Mouse (Mus musculus) cerebellum, adult 2 months (tissue): ENCODE data around the gene Kat8. TPM values are rescaled to one million over a fixed set of nuclear protein-coding genes. Genes with fewer than 3 reads are reported as not detected.
"Not testable (repeated sequence)": the region's sequence is repeated elsewhere in the genome, so short reads cannot be mapped to it uniquely, and the experiment has no call there.

ENCODE experiments used
- DNase-seq, 2 experiments: peaks; one replicate each; pipeline ENCODE4 v3.0.0; 2021
- H3K27ac ChIP-seq: fragments of 200-500 bp; 2 replicates; pipeline ENCODE4 v1.5.1; 2012; ENCODE audit warnings: low read length, control low read depth, inconsistent platforms; ENCODE audit not compliant: insufficient read depth
- H3K27me3 ChIP-seq: fragments of 200-500 bp; 2 replicates; pipeline ENCODE4 v1.6.1; 2012; ENCODE audit warnings: inconsistent platforms, mild to moderate bottlenecking, low read length, moderate library complexity; ENCODE audit not compliant: control insufficient read depth, insufficient read depth
- H3K4me1 ChIP-seq: fragments of 200-500 bp; 2 replicates; pipeline ENCODE4 v1.6.1; 2011; ENCODE audit warnings: low read length; ENCODE audit not compliant: control insufficient read depth, insufficient read depth
- H3K4me3 ChIP-seq: fragments of 200-500 bp; replicated peaks from 2 replicates; pipeline ENCODE3; 2011; ENCODE audit warnings: mild to moderate bottlenecking, low read depth, low read length, control low read depth; ENCODE audit not compliant: insufficient read depth
- CTCF ChIP-seq: fragments of 200-500 bp; IDR thresholded peaks from 2 replicates; pipeline ENCODE4 v1.5.1; 2011; ENCODE audit warnings: low read depth, mild to moderate bottlenecking, control low read depth, low read length, moderate library complexity, borderline replicate concordance; ENCODE audit not compliant: insufficient read depth
- POLR2A ChIP-seq: fragments of 200-500 bp; IDR thresholded peaks from 2 replicates; pipeline ENCODE4 v1.6.1; 2011; ENCODE audit warnings: low read length, control low read depth, borderline replicate concordance; ENCODE audit not compliant: insufficient read depth
- WGBS: fragments of 180-500 bp; shearing (Covaris S2); methylation state at CpG from one replicate; pipeline ENCODE4 v1.1.7; 2018; 5-methylcytosine and 5-hydroxymethylcytosine counted together
- polyA plus RNA-seq: library from polyadenylated mRNA; depleted of rRNA; stranded (reverse); fragments of >200 nt; gene quantifications from 2 replicates; pipeline ENCODE4 v1.2.3, GENCODE M21; 2012

Gene Kat8
- polyA plus RNA-seq, 1 experiment: 49.1 TPM

GRCm38 (mm10) chr7:127936216-127936884 lies 24.0 kb downstream of the Kat8 start:
- peak overlapping the region; percentile 74 for H3K27ac ChIP-seq
- no peak for TF ChIP-seq POLR2A
- TF ChIP-seq CTCF: no peak
- H3K4me1 ChIP-seq: no peaks in the 10 kb centered on the region
- H3K27me3 ChIP-seq: no peaks in the 10 kb centered on the region
- peak overlapping the region; percentile 68 for H3K4me3 ChIP-seq
- 43% methylated on average over 18 of the region's 18 CpGs for WGBS
- peak; percentile 39 to 45 for DNase-seq

- not testable (repeated sequence) for H3K27me3 ChIP-seq, H3K4me3 ChIP-seq, DNase-seq, H3K4me1 ChIP-seq, H3K27ac ChIP-seq
- 53% methylated on average over 2 of the region's 2 CpGs for WGBS
These were observed 29.8 kb downstream of the Kat8 start for GRCm38 (mm10) chr7:127942097-127942496.

- Histone ChIP-seq H3K4me3 (no peak overlapping the region), H3K27ac (no peak overlapping the region), H3K27me3 (peaks cover 2% of the 10 kb centered on the region; the same call in 1 of the 2 replicates), H3K4me1 (no peaks in the 10 kb centered on the region)
- 5% methylated on average over 23 of the region's 23 CpGs for WGBS
- DNase-seq: no peak
- TF ChIP-seq CTCF: no peak
- no peak for TF ChIP-seq POLR2A
These were observed 32.3 kb downstream of the Kat8 start for GRCm38 (mm10) chr7:127944614-127945013.

- H3K4me1 ChIP-seq: no peaks in the 10 kb centered on the region
- no peak within 1 kb of the TSS for H3K4me3 ChIP-seq
- DNase-seq: no peak
- WGBS: 69% methylated on average over 6 of the region's 6 CpGs
- H3K27ac ChIP-seq: no peak within 1 kb of the TSS
- TF ChIP-seq CTCF (no peak), POLR2A (no peak)
- H3K27me3 ChIP-seq: peaks cover 2% of the 10 kb centered on the region; the same call in 1 of the 2 replicates
These were observed 34.2 kb downstream of the Kat8 start, which contains the start of gene Prss36 for GRCm38 (mm10) chr7:127946470-127947023. Gene Prss36, minus strand, starts transcription at chr7:127946725.

- DNase-seq: no peak
- WGBS: 50% methylated on average over 13 of the region's 13 CpGs
- no peak for TF ChIP-seq CTCF
- no peak for TF ChIP-seq POLR2A
- Histone ChIP-seq H3K4me3 (no peak overlapping the region), H3K27me3 (no peaks in the 10 kb centered on the region), H3K27ac (no peak overlapping the region), H3K4me1 (no peaks in the 10 kb centered on the region)
These were observed 40.7 kb downstream of the Kat8 start for GRCm38 (mm10) chr7:127952864-127953581.

GRCm38 (mm10) chr7:127959364-127959763 lies 47.0 kb downstream of the Kat8 start:
- 67% methylated on average over 5 of the region's 5 CpGs for WGBS

GRCm38 (mm10) chr7:127966371-127966918 lies 54.1 kb downstream of the Kat8 start:
- 7% methylated on average over 10 of the region's 10 CpGs for whole genome bisulfite sequencing
- DNase-seq: peak; percentile 30 to 31
- Histone ChIP-seq H3K4me1 (peaks cover 8% of the 10 kb centered on the region; the same call in 1 of the 2 replicates), H3K4me3 (peak overlapping the region; percentile 89), H3K27me3 (no peaks in the 10 kb centered on the region), H3K27ac (peak overlapping the region; percentile 97)
- TF ChIP-seq POLR2A: no peak
- TF ChIP-seq CTCF: no peak

More at GRCm38 (mm10) chr7:127959364-127959763, 47.0 kb downstream of the Kat8 start:
- Histone ChIP-seq H3K4me3 (no peak overlapping the region), H3K27ac (no peak overlapping the region), H3K4me1 (no peaks in the 10 kb centered on the region), H3K27me3 (no peaks in the 10 kb centered on the region)
- TF ChIP-seq CTCF (no peak), POLR2A (no peak)
- DNase-seq: no peak
